Mouse (Mus musculus) hindbrain, embryonic 16.5 days (tissue): Measurements from ENCODE around the gene Slc25a34. TPM values are rescaled to one million over a fixed set of nuclear protein-coding genes. Genes with fewer than 3 reads are reported as not detected.
A peak's percentile ranks its signal among the peaks of the same experiment; 100 is the strongest.

ENCODE experiments used
- ATAC-seq: fragments of 200-750 bp; cut with Nextera tagmentation; 2 replicates; pipeline ENCODE4 v1.8.0; 2017; ENCODE audit warnings: moderate TSS enrichment, moderate library complexity
- H3K27ac ChIP-seq: fragments of 300-500 bp; sonication (generic); 2 replicates; pipeline ENCODE4 v1.5.1; 2014; ENCODE audit warnings: low read depth, mild to moderate bottlenecking, control low read depth, low read length, moderate library complexity
- H3K27me3 ChIP-seq: fragments of 300-500 bp; sonication (generic); replicated peaks from 2 replicates; pipeline ENCODE4 v1.6.1; 2014; ENCODE audit warnings: low read length; ENCODE audit not compliant: control insufficient read depth, insufficient read depth
- H3K36me3 ChIP-seq: fragments of 300-500 bp; sonication (generic); 2 replicates; pipeline ENCODE4 v1.6.1; 2014; ENCODE audit warnings: mild to moderate bottlenecking, low read length, moderate library complexity, mixed read lengths; ENCODE audit not compliant: control insufficient read depth, insufficient read depth
- H3K4me1 ChIP-seq: fragments of 300-500 bp; sonication (generic); 2 replicates; pipeline ENCODE4 v1.6.1; 2014; ENCODE audit warnings: low read depth, low read length; ENCODE audit not compliant: control insufficient read depth, insufficient read depth
- H3K4me2 ChIP-seq: fragments of 300-500 bp; sonication (generic); 2 replicates; pipeline ENCODE4 v1.6.1; 2014; ENCODE audit warnings: mild to moderate bottlenecking, low read length, control low read depth, moderate library complexity
- H3K4me3 ChIP-seq: fragments of 300-500 bp; sonication (generic); 2 replicates; pipeline ENCODE4 v1.5.1; 2014; ENCODE audit warnings: mild to moderate bottlenecking, low read length, control low read depth, moderate library complexity
- H3K9ac ChIP-seq: fragments of 300-500 bp; sonication (generic); 2 replicates; pipeline ENCODE4 v1.6.1; 2014; ENCODE audit warnings: low read depth, mild to moderate bottlenecking, control low read depth, low read length, moderate library complexity
- H3K9me3 ChIP-seq: fragments of 300-500 bp; sonication (generic); 2 replicates; pipeline ENCODE4 v1.6.1; 2014; ENCODE audit warnings: mild to moderate bottlenecking, low read length, moderate library complexity; ENCODE audit not compliant: control insufficient read depth
- WGBS: fragments of 180-500 bp; shearing (Covaris S2); extraction: QIAGEN DNeasy Blood & Tissue Kit; methylation state at CpG from one replicate; pipeline ENCODE4 v1.1.7; 2014; 5-methylcytosine and 5-hydroxymethylcytosine counted together
- polyA plus RNA-seq: library from polyadenylated mRNA; unstranded; fragments of >200 nt; fragmentation: Nextera tagmentation; extraction: Ambion mirVana; gene quantifications from 2 replicates; pipeline ENCODE4 v1.2.1, GENCODE M21; 2015

The Slc25a34 gene
- polyA plus RNA-seq, 1 experiment from 2014 or later, result 0.81 TPM

- Histone ChIP-seq H3K27me3 (peaks cover 2% of the 10 kb centered on the region; the same call in 1 of the 2 replicates), H3K36me3 (peaks cover 20% of the 10 kb centered on the region), H3K9me3 (no peaks in the 10 kb centered on the region), H3K4me1 (peaks cover 2% of the 10 kb centered on the region), H3K4me2 (no peak overlapping the region), H3K27ac (no peak overlapping the region; the same call in 1 of the 2 replicates), H3K9ac (no peak overlapping the region), H3K4me3 (no peak overlapping the region)
- 96% methylated on average over 10 of the region's 11 CpGs for WGBS
- no peak for ATAC-seq
These were observed 584 bp downstream of the Slc25a34 start for GRCm38 (mm10) chr4:141623037-141623436.

GRCm38 (mm10) chr4:141622580-141622979 lies 1.0 kb downstream of the Slc25a34 start:
- Histone ChIP-seq H3K9ac (no peak overlapping the region), H3K27me3 (peaks cover 2% of the 10 kb centered on the region; the same call in 1 of the 2 replicates), H3K4me1 (peaks cover 6% of the 10 kb centered on the region), H3K9me3 (no peaks in the 10 kb centered on the region), H3K4me3 (no peak overlapping the region), H3K27ac (no peak overlapping the region), H3K36me3 (peaks cover 16% of the 10 kb centered on the region), H3K4me2 (no peak overlapping the region)
- ATAC-seq, result no peak
- WGBS, result 86% methylated on average over 5 of the region's 5 CpGs

- Histone ChIP-seq H3K9me3 (no peaks in the 10 kb centered on the region), H3K27ac (no peak overlapping the region), H3K9ac (no peak overlapping the region), H3K4me3 (no peak overlapping the region), H3K4me2 (no peak overlapping the region), H3K27me3 (peaks cover 6% of the 10 kb centered on the region; the same call in 1 of the 2 replicates), H3K4me1 (peaks cover 7% of the 10 kb centered on the region), H3K36me3 (peaks cover 12% of the 10 kb centered on the region)
- no peak for ATAC-seq
- 83% methylated on average over 8 of the region's 8 CpGs for WGBS
These were observed 1.5 kb downstream of the Slc25a34 start for GRCm38 (mm10) chr4:141622091-141622490.

GRCm38 (mm10) chr4:141621297-141621696 lies 2.3 kb downstream of the Slc25a34 start:
- WGBS, result 80% methylated on average over 8 of the region's 8 CpGs
- peaks cover 7% of the 10 kb centered on the region for H3K4me1 ChIP-seq
- peaks cover 7% of the 10 kb centered on the region for H3K36me3 ChIP-seq
- no peak overlapping the region for H3K27ac ChIP-seq
- H3K27me3 ChIP-seq, result peaks cover 6% of the 10 kb centered on the region; the same call in 1 of the 2 replicates
- no peak overlapping the region for H3K9ac ChIP-seq
- H3K4me2 ChIP-seq, result no peak overlapping the region
- no peak overlapping the region for H3K4me3 ChIP-seq
- no peaks in the 10 kb centered on the region for H3K9me3 ChIP-seq
- ATAC-seq, result no peak

- ATAC-seq, result no peak
These were observed 4.2 kb downstream of the Slc25a34 start for GRCm38 (mm10) chr4:141619299-141619883.

GRCm38 (mm10) chr4:141618565-141619243 lies 4.9 kb downstream of the Slc25a34 start, which contains the start of gene Tmem82:
TSS of gene Tmem82 (minus strand) at chr4:141618633.
- Histone ChIP-seq H3K4me1 (peaks cover 7% of the 10 kb centered on the region), H3K36me3 (no peaks in the 10 kb centered on the region), H3K9me3 (no peaks in the 10 kb centered on the region), H3K4me3 (0 out of 2 replicates have a peak within 1 kb of the TSS, but pooled peaks have one; percentile 6), H3K4me2 (peak within 1 kb of the TSS; percentile 45), H3K27me3 (peaks cover 6% of the 10 kb centered on the region; the same call in 1 of the 2 replicates), H3K9ac (no peak within 1 kb of the TSS), H3K27ac (no peak within 1 kb of the TSS)
- no peak for ATAC-seq
- 30% methylated on average over 20 of the region's 20 CpGs for WGBS

More at GRCm38 (mm10) chr4:141619299-141619883, 4.2 kb downstream of the Slc25a34 start:
- no peak overlapping the region for H3K9ac ChIP-seq
- no peak overlapping the region for H3K27ac ChIP-seq
- WGBS, result 85% methylated on average over 9 of the region's 9 CpGs
- no peaks in the 10 kb centered on the region for H3K9me3 ChIP-seq
- H3K4me1 ChIP-seq, result peaks cover 7% of the 10 kb centered on the region
- no peak overlapping the region for H3K4me2 ChIP-seq
- H3K27me3 ChIP-seq, result peaks cover 6% of the 10 kb centered on the region; the same call in 1 of the 2 replicates
- H3K36me3 ChIP-seq, result no peaks in the 10 kb centered on the region
- no peak overlapping the region for H3K4me3 ChIP-seq

GRCm38 (mm10) chr4:141617863-141618564 lies 5.6 kb downstream of the Slc25a34 start:
- H3K27me3 ChIP-seq, result peaks cover 6% of the 10 kb centered on the region; the same call in 1 of the 2 replicates
- H3K9ac ChIP-seq, result no peak overlapping the region
- no peak for ATAC-seq
- WGBS, result 11% methylated on average over 20 of the region's 22 CpGs
- no peaks in the 10 kb centered on the region for H3K9me3 ChIP-seq
- H3K4me1 ChIP-seq, result peaks cover 7% of the 10 kb centered on the region
- peak overlapping the region; percentile 45 for H3K4me2 ChIP-seq
- 0 out of 2 replicates have a peak overlapping the region, but pooled peaks have one; percentile 6 for H3K4me3 ChIP-seq
- H3K27ac ChIP-seq, result no peak overlapping the region
- H3K36me3 ChIP-seq, result no peaks in the 10 kb centered on the region

GRCm38 (mm10) chr4:141617299-141617698 lies 6.3 kb downstream of the Slc25a34 start:
- Histone ChIP-seq H3K9ac (no peak overlapping the region), H3K4me1 (peaks cover 7% of the 10 kb centered on the region), H3K27ac (no peak overlapping the region), H3K36me3 (no peaks in the 10 kb centered on the region), H3K4me3 (no peak overlapping the region), H3K27me3 (peaks cover 6% of the 10 kb centered on the region; the same call in 1 of the 2 replicates), H3K4me2 (peak overlapping the region; percentile 45), H3K9me3 (no peaks in the 10 kb centered on the region)
- 8% methylated on average over 20 of the region's 20 CpGs for WGBS
- ATAC-seq, result no peak

- WGBS, result 77% methylated on average over 6 of the region's 6 CpGs
- Histone ChIP-seq H3K9me3 (no peaks in the 10 kb centered on the region), H3K27ac (no peak overlapping the region), H3K9ac (no peak overlapping the region), H3K4me2 (no peak overlapping the region), H3K4me3 (no peak overlapping the region), H3K36me3 (no peaks in the 10 kb centered on the region), H3K27me3 (peaks cover 6% of the 10 kb centered on the region; the same call in 1 of the 2 replicates), H3K4me1 (peaks cover 7% of the 10 kb centered on the region)
- ATAC-seq, result no peak
These were observed 6.8 kb downstream of the Slc25a34 start for GRCm38 (mm10) chr4:141616811-141617210.
